12 mouse cellular contexts compared by ENCODE assay signal in genomic region chr19:31795485-31796046, GRCm38 (mm10). TPM values are rescaled to one million over a fixed set of nuclear protein-coding genes. Genes with fewer than 3 reads are reported as not detected.
A peak's percentile ranks its signal among the peaks of the same experiment; 100 is the strongest.
DNase-seq lines count a peak whose midpoint lies in the region; ATAC-seq lines count a peak whose summit lies in the region.
"Had no signal": no experiment of that assay in that cellular context is flagged by ENCODE, and none has a peak within 500 bp of the region (broad histone marks: within the 10 kb centered on the region; RNA-seq: fewer than 3 reads in every experiment).

No protein-coding gene starts in this region.

- ATAC-seq in erythroid progenitor cell, adult 5-6 weeks (replicated peaks; ENCODE audit: low FRiP score, poor library complexity, severe bottlenecking) = no peak
- ATAC-seq: liver, postnatal 0 days had no signal

- intact Hi-C loops in gastrocnemius, postnatal 14 days (cut with DNase I; ENCODE audit: low total_unique reads) = no loop called here
- intact Hi-C loops in heart, postnatal 14 days (cut with DNase I) = no loop called here

- peak; percentile 7 for DNase-seq in adrenal gland, postnatal 10 days
- DNase-seq in adrenal gland, adult 2 months = no peak
- DNase-seq in gastrocnemius, postnatal 14 days = peak; percentile 8
- no peak for DNase-seq in gastrocnemius, postnatal 4 days (ENCODE audit: low spot score in 2 of 2)
- DNase-seq in layer of hippocampus, postnatal 36 days = peak; percentile 7 to 9
- no peak for DNase-seq in layer of hippocampus, adult 9-11 months
- DNase-seq in heart, postnatal 14 days = peak; percentile 42 to 68
- DNase-seq: cerebellum, adult 8-10 months; kidney, adult 2 months; liver, postnatal 0 days; thymus, postnatal 4 days had no signal

RNA-seq across cellular contexts. Expression of gene Prkg1, which starts 30.7 kb away (rescaled TPM):
- total RNA-seq in adrenal gland, postnatal 10 days (2021) = 10 to 100 TPM in 1 of 2 experiments, 1 to 10 TPM in 1; 8.2 to 13.4 TPM
- total RNA-seq in adrenal gland, adult 2 months (2021) = 1 to 10 TPM; 7.0 to 7.2 TPM
- polyA plus RNA-seq in adrenal gland, adult 2 months (2012; rRNA removed) = 0.95 and 1.0 TPM in 2 replicates
- 10 to 100 TPM; 24.4 to 24.8 TPM for total RNA-seq in gastrocnemius, postnatal 14 days (2021)
- total RNA-seq in gastrocnemius, postnatal 4 days (2021) = 10 to 100 TPM; 42.3 to 50.1 TPM
- total RNA-seq in layer of hippocampus, postnatal 36 days (2021) = 10 to 100 TPM; 24.3 to 28.4 TPM
- total RNA-seq in heart, postnatal 14 days (2021) = 10 to 100 TPM; 18.8 to 19.1 TPM
- total RNA-seq in erythroid progenitor cell, adult 5-6 weeks (2015; ENCODE audit: low replicate concordance) = not detected in 2 replicates
- total RNA-seq in erythroid progenitor cell, adult 5-6 weeks (2017; ENCODE audit: low replicate concordance) = 0.26 TPM in 1 of 2 replicates, not detected in the other

Comparison
In these comparisons a context has a peak if more than half of its experiments do, and no peak if none do; other contexts are left out.
1. DNase-seq: peak in adrenal gland, postnatal 10 days (single experiment), gastrocnemius, postnatal 14 days (single experiment), layer of hippocampus, postnatal 36 days (2 of 2) and heart, postnatal 14 days (2 of 2); none in adrenal gland, adult 2 months (single experiment), gastrocnemius, postnatal 4 days (0 of 2) and layer of hippocampus, adult 9-11 months (single experiment).
2. RNA of gene Prkg1, which starts 30.7 kb away (total RNA-seq): 42.3 to 50.1 TPM in gastrocnemius, postnatal 4 days, 24.3 to 28.4 TPM in layer of hippocampus, postnatal 36 days, 24.4 to 24.8 TPM in gastrocnemius, postnatal 14 days, 18.8 to 19.1 TPM in heart, postnatal 14 days, 8.2 to 13.4 TPM in adrenal gland, postnatal 10 days and 7.0 to 7.2 TPM in adrenal gland, adult 2 months; 0.26 TPM in erythroid progenitor cell, adult 5-6 weeks; every median in the first group is over 4 times any median in the second.